Mouse (Mus musculus): Measurements from ENCODE around the gene Dclre1b. TPM values are rescaled to one million over a fixed set of nuclear protein-coding genes. Genes with fewer than 3 reads are reported as not detected.
"Not testable (repeated sequence)": the region's sequence is repeated elsewhere in the genome, so short reads cannot be mapped to it uniquely, and the experiment has no call there.

Dclre1b gene
- polyA plus RNA-seq, 1 experiment from 2014 or later, result 36.5 TPM

- no peaks in the 10 kb centered on the region for H3K9me3 ChIP-seq (ENCODE audit: low read depth, low read length)
- H3K4me1 ChIP-seq (ENCODE audit: insufficient read depth), result peaks cover 5% of the 10 kb centered on the region; the same call in 1 of the 2 replicates
- ATAC-seq (ENCODE audit: insufficient read depth) (no peak), DNase-seq (no peak)
- H3K27me3 ChIP-seq (ENCODE audit: insufficient read depth, low read length), result no peaks in the 10 kb centered on the region
- 84% methylated on average over 1 of the region's 1 CpGs for WGBS
- no peak overlapping the region for H3K9ac ChIP-seq
- TF ChIP-seq CTCF (IDR thresholded peaks at IDR 0.05; ENCODE audit: low read depth), result no peak
- H3K4me3 ChIP-seq (ENCODE audit: low read depth, low read length), result no peak overlapping the region
- H3K4me2 ChIP-seq, result no peak overlapping the region
- no peaks in the 10 kb centered on the region for H3K36me3 ChIP-seq (ENCODE audit: insufficient read depth)
- no peak overlapping the region for H3K27ac ChIP-seq (ENCODE audit: low read depth)
Measured at GRCm38 (mm10) chr3:103792566-103792965, 16.7 kb downstream of the Dclre1b start.

- DNase-seq; H3K4me3 ChIP-seq (ENCODE audit: low read depth, low read length); H3K27me3 ChIP-seq (ENCODE audit: insufficient read depth, low read length); H3K27ac ChIP-seq (ENCODE audit: low read depth); H3K9ac ChIP-seq; H3K36me3 ChIP-seq (ENCODE audit: insufficient read depth); ATAC-seq (ENCODE audit: insufficient read depth); H3K4me1 ChIP-seq (ENCODE audit: insufficient read depth); H3K9me3 ChIP-seq (ENCODE audit: low read depth, low read length): not testable (repeated sequence)
- WGBS, result 79% methylated on average over 5 of the region's 5 CpGs
- H3K4me2 ChIP-seq, result peak overlapping the region; percentile 67
Measured at GRCm38 (mm10) chr3:103792111-103792406, 17.2 kb downstream of the Dclre1b start.

GRCm38 (mm10) chr3:103791230-103792110, 17.8 kb downstream of the Dclre1b start, which contains the start of gene Hipk1:
Gene Hipk1, minus strand, starts transcription at chr3:103791563.
- H3K4me2 ChIP-seq, result peak within 1 kb of the TSS; percentile 67
- peak within 1 kb of the TSS; percentile 93 for H3K4me3 ChIP-seq (ENCODE audit: low read depth, low read length)
- H3K27ac ChIP-seq (ENCODE audit: low read depth), result peak within 1 kb of the TSS; percentile 82
- H3K27me3 ChIP-seq (ENCODE audit: insufficient read depth, low read length), result no peaks in the 10 kb centered on the region
- TF ChIP-seq CTCF (IDR thresholded peaks at IDR 0.05; ENCODE audit: low read depth), result no peak
- no peaks in the 10 kb centered on the region for H3K9me3 ChIP-seq (ENCODE audit: low read depth, low read length)
- H3K9ac ChIP-seq, result peak within 1 kb of the TSS; percentile 95
- WGBS, result 9% methylated on average over 49 of the region's 49 CpGs
- peaks cover 5% of the 10 kb centered on the region; the same call in 1 of the 2 replicates for H3K4me1 ChIP-seq (ENCODE audit: insufficient read depth)
- H3K36me3 ChIP-seq (ENCODE audit: insufficient read depth), result no peaks in the 10 kb centered on the region
- peak; percentile 95 for DNase-seq
- ATAC-seq (ENCODE audit: insufficient read depth), result peak; percentile 97

- H3K9me3 ChIP-seq (ENCODE audit: low read depth, low read length), result no peaks in the 10 kb centered on the region
- peak overlapping the region; percentile 93 for H3K4me3 ChIP-seq (ENCODE audit: low read depth, low read length)
- peak overlapping the region; percentile 82 for H3K27ac ChIP-seq (ENCODE audit: low read depth)
- peak overlapping the region; percentile 67 for H3K4me2 ChIP-seq
- ATAC-seq (ENCODE audit: insufficient read depth) (peak; percentile 78), DNase-seq (peak; percentile 46)
- H3K9ac ChIP-seq, result peak overlapping the region; percentile 95
- H3K36me3 ChIP-seq (ENCODE audit: insufficient read depth), result no peaks in the 10 kb centered on the region
- WGBS, result 0% methylated on average over 46 of the region's 61 CpGs
- TF ChIP-seq CTCF (IDR thresholded peaks at IDR 0.05; ENCODE audit: low read depth), result no peak
- peaks cover 5% of the 10 kb centered on the region; the same call in 1 of the 2 replicates for H3K4me1 ChIP-seq (ENCODE audit: insufficient read depth)
- H3K27me3 ChIP-seq (ENCODE audit: insufficient read depth, low read length), result no peaks in the 10 kb centered on the region
Measured at GRCm38 (mm10) chr3:103790346-103791145, 18.7 kb downstream of the Dclre1b start.

- H3K4me1 ChIP-seq (ENCODE audit: insufficient read depth), result peaks cover 5% of the 10 kb centered on the region; the same call in 1 of the 2 replicates
- no peak for ATAC-seq (ENCODE audit: insufficient read depth)
- peak overlapping the region; percentile 82 for H3K27ac ChIP-seq (ENCODE audit: low read depth)
- H3K9me3 ChIP-seq (ENCODE audit: low read depth, low read length), result no peaks in the 10 kb centered on the region
- DNase-seq, result peak; percentile 75
- peak overlapping the region; percentile 67 for H3K4me2 ChIP-seq
- H3K27me3 ChIP-seq (ENCODE audit: insufficient read depth, low read length), result no peaks in the 10 kb centered on the region
- H3K36me3 ChIP-seq (ENCODE audit: insufficient read depth), result no peaks in the 10 kb centered on the region
- H3K9ac ChIP-seq, result peak overlapping the region; percentile 95
- TF ChIP-seq CTCF (IDR thresholded peaks at IDR 0.05; ENCODE audit: low read depth), result no peak
- 2% methylated on average over 14 of the region's 14 CpGs for WGBS
- peak overlapping the region; percentile 93 for H3K4me3 ChIP-seq (ENCODE audit: low read depth, low read length)
Measured at GRCm38 (mm10) chr3:103789891-103790345, 19.3 kb downstream of the Dclre1b start.

GRCm38 (mm10) chr3:103789096-103789495, 20.1 kb downstream of the Dclre1b start:
- TF ChIP-seq CTCF (IDR thresholded peaks at IDR 0.05; ENCODE audit: low read depth), result no peak
- WGBS, result 78% methylated on average over 7 of the region's 7 CpGs
- peaks cover 5% of the 10 kb centered on the region; the same call in 1 of the 2 replicates for H3K4me1 ChIP-seq (ENCODE audit: insufficient read depth)
- H3K27ac ChIP-seq (ENCODE audit: low read depth), result peak overlapping the region; percentile 82; the same call in 1 of the 2 replicates
- H3K36me3 ChIP-seq (ENCODE audit: insufficient read depth), result no peaks in the 10 kb centered on the region
- H3K9ac ChIP-seq, result no peak overlapping the region
- H3K4me2 ChIP-seq, result peak overlapping the region; percentile 67
- no peaks in the 10 kb centered on the region for H3K27me3 ChIP-seq (ENCODE audit: insufficient read depth, low read length)
- H3K9me3 ChIP-seq (ENCODE audit: low read depth, low read length), result no peaks in the 10 kb centered on the region
- DNase-seq (no peak), ATAC-seq (ENCODE audit: insufficient read depth) (no peak)
- H3K4me3 ChIP-seq (ENCODE audit: low read depth, low read length), result peak overlapping the region; percentile 93; the same call in 1 of the 2 replicates

Data from lung, embryonic 14.5 days (tissue).